Mouse (Mus musculus) G1E-ER4 (cell line): ENCODE measurements around the gene Sorl1. TPM values are rescaled to one million over a fixed set of nuclear protein-coding genes. Genes with fewer than 3 reads are reported as not detected.

ENCODE experiments used
- GATA1 ChIP-seq: IDR thresholded peaks from one replicate; pipeline ENCODE4 v1.8.0; 2012; ENCODE audit warnings: low read length, inconsistent platforms
- polyA plus RNA-seq: library from polyadenylated mRNA; stranded (reverse); fragments of >175 nt; gene quantifications from 2 replicates; pipeline ENCODE4 v1.2.3, GENCODE M21; 2012

Sorl1 gene
- polyA plus RNA-seq, 1 experiment, result not detected

- no peak for TF ChIP-seq GATA1
These were observed 71.3 kb downstream of the Sorl1 start for GRCm38 (mm10) chr9:42052713-42053356.

- TF ChIP-seq GATA1, result no peak
These were observed 75.6 kb downstream of the Sorl1 start for GRCm38 (mm10) chr9:42048542-42048941.

- no peak for TF ChIP-seq GATA1
These were observed 76.3 kb downstream of the Sorl1 start for GRCm38 (mm10) chr9:42047786-42048185.

GRCm38 (mm10) chr9:42046248-42046647 is 77.8 kb downstream of the Sorl1 start:
- TF ChIP-seq GATA1, result no peak

- no peak for TF ChIP-seq GATA1
These were observed 79.4 kb downstream of the Sorl1 start for GRCm38 (mm10) chr9:42044651-42045050.

- no peak for TF ChIP-seq GATA1
These were observed 80.2 kb downstream of the Sorl1 start for GRCm38 (mm10) chr9:42043934-42044333.

- TF ChIP-seq GATA1, result no peak
These were observed 84.8 kb downstream of the Sorl1 start for GRCm38 (mm10) chr9:42039000-42039992.

- no peak for TF ChIP-seq GATA1
These were observed 87.2 kb downstream of the Sorl1 start for GRCm38 (mm10) chr9:42036885-42037284.

- no peak for TF ChIP-seq GATA1
These were observed 88.1 kb downstream of the Sorl1 start for GRCm38 (mm10) chr9:42035995-42036394.

- TF ChIP-seq GATA1, result no peak
These were observed 88.8 kb downstream of the Sorl1 start for GRCm38 (mm10) chr9:42035213-42035765.

GRCm38 (mm10) chr9:42034116-42034520 is 90.0 kb downstream of the Sorl1 start:
- no peak for TF ChIP-seq GATA1

- no peak for TF ChIP-seq GATA1
These were observed 90.6 kb downstream of the Sorl1 start for GRCm38 (mm10) chr9:42033291-42034115.

- no peak for TF ChIP-seq GATA1
These were observed 91.7 kb downstream of the Sorl1 start for GRCm38 (mm10) chr9:42032419-42032818.

GRCm38 (mm10) chr9:42028807-42029206 is 95.3 kb downstream of the Sorl1 start:
- no peak for TF ChIP-seq GATA1

GRCm38 (mm10) chr9:42024257-42024656 is 99.8 kb downstream of the Sorl1 start:
- no peak for TF ChIP-seq GATA1

GRCm38 (mm10) chr9:42023383-42023782 is 100.7 kb downstream of the Sorl1 start:
- TF ChIP-seq GATA1, result no peak
